Mouse (Mus musculus) cortical plate, adult 2 months (tissue): ENCODE results near the gene Chrm1. TPM values are rescaled to one million over a fixed set of nuclear protein-coding genes. Genes with fewer than 3 reads are reported as not detected.
"Not testable (repeated sequence)": the region's sequence is repeated elsewhere in the genome, so short reads cannot be mapped to it uniquely, and the experiment has no call there.

Experiments used
- H3K27ac ChIP-seq: fragments of 200-500 bp; 2 replicates; pipeline ENCODE4 v1.5.1; 2012; ENCODE audit warnings: low read length, control low read depth, inconsistent platforms; ENCODE audit not compliant: insufficient read depth
- H3K4me1 ChIP-seq: fragments of 200-500 bp; 2 replicates; pipeline ENCODE4 v1.6.1; 2011; ENCODE audit warnings: low read length; ENCODE audit not compliant: control insufficient read depth, insufficient read depth
- H3K4me3 ChIP-seq: fragments of 200-500 bp; 2 replicates; pipeline ENCODE4 v1.5.1; 2011; ENCODE audit warnings: mild to moderate bottlenecking, low read length, control low read depth; ENCODE audit not compliant: insufficient read depth
- CTCF ChIP-seq: fragments of 200-500 bp; IDR thresholded peaks from 2 replicates; pipeline ENCODE4 v1.5.1; 2011; ENCODE audit warnings: mild to moderate bottlenecking, control low read depth, low read length; ENCODE audit not compliant: insufficient read depth; ENCODE audit errors: extremely low read depth
- POLR2A ChIP-seq: fragments of 200-500 bp; IDR thresholded peaks from 2 replicates; pipeline ENCODE4 v1.6.1; 2011; ENCODE audit warnings: mild to moderate bottlenecking, low read length, control low read depth; ENCODE audit not compliant: insufficient read depth; ENCODE audit errors: extremely low read depth
- polyA plus RNA-seq: library from polyadenylated mRNA; depleted of rRNA; stranded (reverse); fragments of >200 nt; gene quantifications from 2 replicates; pipeline ENCODE4 v1.2.3, GENCODE M21; 2012; rRNA removed

The Chrm1 gene
- polyA plus RNA-seq, 1 experiment = 109 TPM

- 0 out of 2 replicates have a peak, but pooled peaks cover 2% of the 10 kb centered on the region for H3K4me1 ChIP-seq
- peak overlapping the region; percentile 96 for H3K27ac ChIP-seq
- peak overlapping the region; percentile 86 for H3K4me3 ChIP-seq
- TF ChIP-seq CTCF = no peak
- no peak for TF ChIP-seq POLR2A
These were observed 58.9 kb downstream of the Chrm1 start for GRCm38 (mm10) chr19:8722559-8722906.

DNA sequence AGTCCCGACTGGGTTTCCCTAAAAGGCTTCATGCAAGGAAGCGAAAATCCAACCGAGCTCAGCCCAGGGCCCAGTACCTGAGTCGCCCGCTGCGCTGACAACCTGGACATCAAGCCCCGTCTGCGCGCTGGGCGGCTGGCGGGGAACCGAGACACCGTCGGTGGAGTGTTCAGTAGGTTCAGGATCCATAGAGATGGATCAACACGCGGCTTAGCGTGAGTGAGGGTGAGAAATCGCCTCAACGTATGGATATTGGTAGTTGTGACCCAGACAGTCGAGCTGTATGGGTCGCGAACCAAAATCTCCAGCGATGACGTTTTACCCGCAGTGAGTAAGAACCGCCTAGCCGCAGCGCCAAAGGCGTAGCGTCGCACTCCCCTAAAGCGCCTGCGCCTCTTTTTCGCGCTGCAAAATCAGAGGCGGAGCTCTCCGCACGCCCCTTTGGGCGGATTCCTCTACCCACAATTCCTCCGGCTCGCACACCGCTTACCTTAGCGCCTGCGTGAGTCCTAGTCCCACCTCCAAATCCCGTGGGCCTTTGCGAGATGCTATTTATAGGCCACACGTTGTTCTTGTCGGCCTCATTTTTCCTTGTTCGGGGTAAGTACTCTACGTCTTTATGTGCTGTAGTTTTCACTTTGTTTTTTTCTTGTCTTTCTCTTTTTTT is 59.5 kb downstream of the Chrm1 start, which contains the start of gene Slc3a2:
Gene Slc3a2, minus strand, starts transcription at position 463 of the 667 bp plus-strand sequence.
- H3K27ac ChIP-seq = peak within 1 kb of the TSS; percentile 96
- peak within 1 kb of the TSS; percentile 86 for H3K4me3 ChIP-seq
- 0 out of 2 replicates have a peak, but pooled peaks cover 2% of the 10 kb centered on the region for H3K4me1 ChIP-seq
- TF ChIP-seq CTCF (no peak), POLR2A (peak; percentile 95)

- peak overlapping the region; percentile 86 for H3K4me3 ChIP-seq
- TF ChIP-seq POLR2A (no peak), CTCF (no peak)
- peak overlapping the region; percentile 6; the same call in 1 of the 2 replicates for H3K27ac ChIP-seq
- 0 out of 2 replicates have a peak, but pooled peaks cover 2% of the 10 kb centered on the region for H3K4me1 ChIP-seq
These were observed 60.2 kb downstream of the Chrm1 start for GRCm38 (mm10) chr19:8723574-8724346.

DNA sequence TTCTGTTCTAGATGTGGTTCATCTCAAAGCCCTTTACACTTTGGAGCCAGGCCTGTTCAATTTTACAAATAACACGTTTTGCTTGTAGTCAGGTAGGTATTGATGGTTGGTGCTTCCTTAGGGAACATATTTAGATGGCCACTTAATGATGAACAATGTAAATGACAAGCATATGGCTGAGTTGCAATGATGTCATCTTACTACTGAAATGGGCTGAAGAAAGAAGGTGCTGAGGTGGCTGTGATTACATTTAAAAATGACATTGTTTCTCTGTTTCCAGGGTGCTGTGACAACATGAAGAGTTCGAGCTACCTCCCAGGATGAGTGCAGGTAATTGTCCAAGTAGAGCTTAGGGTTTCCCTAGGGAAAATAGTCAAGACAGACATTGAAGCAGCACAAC is 60.8 kb downstream of the Chrm1 start:
- H3K4me3 ChIP-seq = peak overlapping the region; percentile 86; the same call in 1 of the 2 replicates
- 0 out of 2 replicates have a peak, but pooled peaks cover 2% of the 10 kb centered on the region for H3K4me1 ChIP-seq
- TF ChIP-seq POLR2A (no peak), CTCF (no peak)
- H3K27ac ChIP-seq = no peak overlapping the region

- Histone ChIP-seq H3K27ac (no peak overlapping the region), H3K4me1 (0 out of 2 replicates have a peak, but pooled peaks cover 2% of the 10 kb centered on the region), H3K4me3 (no peak overlapping the region; the same call in 1 of the 2 replicates)
- TF ChIP-seq CTCF (no peak), POLR2A (no peak)
These were observed 61.6 kb downstream of the Chrm1 start for GRCm38 (mm10) chr19:8725081-8725613.

- Histone ChIP-seq H3K4me1 (no peaks in the 10 kb centered on the region), H3K4me3 (no peak overlapping the region), H3K27ac (no peak overlapping the region)
- TF ChIP-seq CTCF = no peak
- no peak for TF ChIP-seq POLR2A
These were observed 63.2 kb downstream of the Chrm1 start for GRCm38 (mm10) chr19:8726609-8727390.

DNA sequence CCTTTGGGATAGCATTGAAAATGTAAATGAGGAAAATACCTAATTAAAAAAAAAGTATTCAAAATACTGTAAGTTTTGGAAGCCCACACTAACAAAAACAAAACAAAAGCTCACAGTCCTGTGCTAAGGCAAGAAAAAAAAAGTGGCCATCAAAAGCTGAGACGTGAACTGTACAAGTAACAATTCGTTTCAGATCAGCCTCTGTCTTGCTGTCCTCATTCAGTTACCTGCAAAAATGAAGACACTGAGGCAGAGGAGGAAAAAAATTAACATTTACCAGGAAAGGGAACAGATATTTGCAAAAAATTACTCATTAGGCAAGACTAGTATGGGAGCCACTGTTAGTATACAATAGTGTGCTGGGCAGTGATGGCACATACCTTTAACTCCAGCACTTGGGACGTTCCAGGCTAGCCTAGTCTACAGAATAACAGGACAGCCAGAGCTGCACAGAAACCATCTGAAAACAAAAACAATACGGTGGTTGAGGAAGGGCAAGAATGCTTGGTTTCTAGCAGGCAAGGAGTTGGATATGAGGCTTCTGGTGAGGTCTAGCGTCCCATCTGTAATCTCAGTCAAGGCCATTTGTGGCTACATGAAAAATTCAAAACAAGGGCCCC is 64.0 kb downstream of the Chrm1 start:
- no peak for TF ChIP-seq CTCF
- no peak for TF ChIP-seq POLR2A
- no peak overlapping the region for H3K4me3 ChIP-seq
- no peaks in the 10 kb centered on the region for H3K4me1 ChIP-seq
- no peak overlapping the region for H3K27ac ChIP-seq

DNA sequence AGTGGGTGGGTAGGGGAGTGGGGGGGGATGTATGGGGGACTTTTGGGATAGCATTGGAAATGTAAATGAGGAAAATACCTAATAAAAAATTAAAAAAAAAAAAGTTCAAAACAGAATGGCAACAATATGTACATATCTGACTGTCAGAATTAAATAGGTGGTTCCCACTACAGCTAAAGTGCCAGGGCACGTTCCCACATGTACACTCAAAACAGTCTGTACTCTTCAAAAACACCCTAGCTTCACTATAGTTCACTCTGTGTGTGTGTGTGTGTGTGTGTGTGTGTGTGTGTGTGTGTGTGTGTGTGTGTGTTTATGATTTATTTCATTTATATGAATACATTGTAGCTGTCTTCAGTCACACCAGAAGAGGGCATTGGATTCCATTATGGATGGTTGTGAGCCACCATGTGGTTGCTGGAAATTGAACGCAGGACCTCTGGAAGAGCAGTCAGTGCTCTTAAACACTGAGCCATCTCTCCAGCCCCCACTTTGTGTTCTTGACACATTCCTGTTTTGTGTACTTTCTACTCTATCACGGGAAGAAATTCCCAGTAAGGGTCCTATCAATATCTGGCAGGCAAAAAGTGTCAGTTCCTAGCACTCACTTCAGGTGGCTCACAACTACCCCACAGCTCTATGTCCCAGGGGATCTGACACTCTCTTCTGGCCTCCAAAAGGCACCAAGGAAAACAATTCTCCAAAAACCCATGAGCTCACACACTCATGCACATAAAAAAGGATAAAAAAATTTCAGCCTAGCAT is 64.9 kb downstream of the Chrm1 start:
- not testable (repeated sequence) for H3K4me1 ChIP-seq, H3K27ac ChIP-seq, H3K4me3 ChIP-seq

Other genes with a start within 250 kb of the Chrm1 start
- gene Slc22a8, start 72.5 kb upstream of the Chrm1 start, polyA plus RNA-seq = 23.4 and 23.9 TPM in 2 replicates
- gene Slc22a6, start 45.8 kb upstream of the Chrm1 start, polyA plus RNA-seq = 5.9 and 6.5 TPM in 2 replicates
- gene Slc3a2, start 59.6 kb downstream of the Chrm1 start, polyA plus RNA-seq = 200 TPM in 2 replicates
- 50.2 and 51.3 TPM in 2 replicates for gene Wdr74, start 72.0 kb downstream of the Chrm1 start, polyA plus RNA-seq
- gene 1700092M07Rik, start 76.9 kb downstream of the Chrm1 start, polyA plus RNA-seq = 0.59 TPM in 1 of 2 replicates, not detected in the other
- 106 and 109 TPM in 2 replicates for gene Stx5a, start 77.6 kb downstream of the Chrm1 start, polyA plus RNA-seq
- 121 and 127 TPM in 2 replicates for gene Nxf1, start 93.3 kb downstream of the Chrm1 start, polyA plus RNA-seq
- gene Tmem223, start 107.2 kb downstream of the Chrm1 start, polyA plus RNA-seq = 134 and 142 TPM in 2 replicates
- gene Tmem179b, start 110.7 kb downstream of the Chrm1 start, polyA plus RNA-seq = 18.7 and 18.8 TPM in 2 replicates
- gene Taf6l, start 122.6 kb downstream of the Chrm1 start, polyA plus RNA-seq = 15.1 and 15.5 TPM in 2 replicates
- gene Polr2g, start 134.8 kb downstream of the Chrm1 start, polyA plus RNA-seq = 177 and 184 TPM in 2 replicates
- 4.0 TPM in 2 replicates for gene Zbtb3, start 138.8 kb downstream of the Chrm1 start, polyA plus RNA-seq
- 29.0 and 29.5 TPM in 2 replicates for gene Ttc9c, start 155.5 kb downstream of the Chrm1 start, polyA plus RNA-seq
- 78.5 and 85.1 TPM in 2 replicates for gene Hnrnpul2, start 156.2 kb downstream of the Chrm1 start, polyA plus RNA-seq
- not detected in 2 replicates for gene AC129217.1, start 166.0 kb downstream of the Chrm1 start, polyA plus RNA-seq
- 135 and 137 TPM in 2 replicates for gene Bscl2, start 173.7 kb downstream of the Chrm1 start, polyA plus RNA-seq
- gene Gng3, start 175.4 kb downstream of the Chrm1 start, polyA plus RNA-seq = 275 and 293 TPM in 2 replicates
- 1.0 and 1.3 TPM in 2 replicates for gene Lrrn4cl, start 187.0 kb downstream of the Chrm1 start, polyA plus RNA-seq
- 108 and 118 TPM in 2 replicates for gene Ubxn1, start 207.7 kb downstream of the Chrm1 start, polyA plus RNA-seq
- 70.1 and 77.2 TPM in 2 replicates for gene Uqcc3, start 217.1 kb downstream of the Chrm1 start, polyA plus RNA-seq
- gene Lbhd1, start 219.9 kb downstream of the Chrm1 start, polyA plus RNA-seq = 3.4 and 4.2 TPM in 2 replicates
- gene Gm49403, start 220.1 kb downstream of the Chrm1 start, polyA plus RNA-seq = not detected in 2 replicates
- 40.1 and 41.3 TPM in 2 replicates for gene 1810009A15Rik, start 225.1 kb downstream of the Chrm1 start, polyA plus RNA-seq
- not detected in 2 replicates for gene Gm49416, start 225.1 kb downstream of the Chrm1 start, polyA plus RNA-seq
- 16.1 and 16.7 TPM in 2 replicates for gene Ints5, start 229.2 kb downstream of the Chrm1 start, polyA plus RNA-seq
- 87.5 and 89.8 TPM in 2 replicates for gene Ganab, start 234.3 kb downstream of the Chrm1 start, polyA plus RNA-seq